Mouse (Mus musculus): Measurements from ENCODE around the gene Dnajc30.
"Not testable (repeated sequence)": the region's sequence is repeated elsewhere in the genome, so short reads cannot be mapped to it uniquely, and the experiment has no call there.

The Dnajc30 gene

GRCm38 (mm10) chr5:135063629-135064381, at the start of gene Dnajc30:
Gene Dnajc30 (plus strand): TSS chr5:135064202.
- DNase-seq: peak; percentile 99

GRCm38 (mm10) chr5:135015497-135015896, 48.5 kb upstream of the Dnajc30 start:
- peak; percentile 95 to 96 for DNase-seq

GRCm38 (mm10) chr5:135016224-135016759, 47.7 kb upstream of the Dnajc30 start:
- DNase-seq: no peak

GRCm38 (mm10) chr5:135021814-135022213, 42.2 kb upstream of the Dnajc30 start:
- DNase-seq: peak; percentile 99 to 100

- peak; percentile 84 to 94 for DNase-seq
Measured at GRCm38 (mm10) chr5:135023344-135024173, 40.4 kb upstream of the Dnajc30 start, which contains the start of gene Stx1a. Gene Stx1a (plus strand): TSS chr5:135023482.

GRCm38 (mm10) chr5:135024665-135025224, 39.3 kb upstream of the Dnajc30 start:
- no peak for DNase-seq

GRCm38 (mm10) chr5:135025899-135026298, 38.1 kb upstream of the Dnajc30 start:
- no peak for DNase-seq

GRCm38 (mm10) chr5:135029007-135029854, 34.8 kb upstream of the Dnajc30 start:
- DNase-seq: peak; percentile 79 to 80

- no peak for DNase-seq
Measured at GRCm38 (mm10) chr5:135032581-135032980, 31.4 kb upstream of the Dnajc30 start.

- DNase-seq: no peak
Measured at GRCm38 (mm10) chr5:135034593-135034992, 29.4 kb upstream of the Dnajc30 start.

- no peak for DNase-seq
Measured at GRCm38 (mm10) chr5:135035608-135036359, 28.2 kb upstream of the Dnajc30 start.

GRCm38 (mm10) chr5:135037946-135038345, 26.1 kb upstream of the Dnajc30 start:
- no peak for DNase-seq

GRCm38 (mm10) chr5:135039541-135039940, 24.5 kb upstream of the Dnajc30 start:
- DNase-seq: no peak

GRCm38 (mm10) chr5:135040059-135040458, 23.9 kb upstream of the Dnajc30 start:
- DNase-seq: no peak

GRCm38 (mm10) chr5:135040777-135041176, 23.2 kb upstream of the Dnajc30 start:
- DNase-seq: no peak

- DNase-seq: peak; percentile 33 to 34
Measured at GRCm38 (mm10) chr5:135042105-135042788, 21.8 kb upstream of the Dnajc30 start.

- no peak for DNase-seq
Measured at GRCm38 (mm10) chr5:135044575-135044974, 19.4 kb upstream of the Dnajc30 start.

GRCm38 (mm10) chr5:135048539-135048938, 15.5 kb upstream of the Dnajc30 start:
- no peak for DNase-seq

GRCm38 (mm10) chr5:135049268-135049667, 14.7 kb upstream of the Dnajc30 start:
- not testable (repeated sequence) for DNase-seq

GRCm38 (mm10) chr5:135053356-135053755, 10.6 kb upstream of the Dnajc30 start:
- DNase-seq: no peak

GRCm38 (mm10) chr5:135064382-135064766, 372 bp downstream of the Dnajc30 start:
- peak in 1 of 2 experiments; percentile 62 for DNase-seq

All from cerebellum, postnatal 10 days (tissue).